Mouse (Mus musculus) frontal cortex, adult 2 months (tissue): ENCODE results near the gene Stk38. TPM values are rescaled to one million over a fixed set of nuclear protein-coding genes. Genes with fewer than 3 reads are reported as not detected.
"Not testable (repeated sequence)": the region's sequence is repeated elsewhere in the genome, so short reads cannot be mapped to it uniquely, and the experiment has no call there.

Experiments
- DNase-seq, 2 experiments: peaks; one replicate each; pipeline ENCODE4 v3.0.0; 2022; ENCODE audit warnings: low spot score in 1 of 2; ENCODE audit errors: extremely low spot score in 1 of 2
- polyA plus RNA-seq: library from polyadenylated mRNA; depleted of rRNA; stranded (reverse); fragments of >200 nt; gene quantifications from 2 replicates; pipeline ENCODE4 v1.2.3, GENCODE M21; 2012

Gene Stk38
- polyA plus RNA-seq, 1 experiment: 86.2 TPM

- no peak for DNase-seq
Measured at GRCm38 (mm10) chr17:29014235-29014634, 6.4 kb upstream of the Stk38 start.

GRCm38 (mm10) chr17:29009181-29009580 lies 1.4 kb upstream of the Stk38 start:
- no peak for DNase-seq

GRCm38 (mm10) chr17:29008326-29008650 lies 493 bp upstream of the Stk38 start:
- DNase-seq: no peak

GRCm38 (mm10) chr17:29007243-29007640 lies 553 bp downstream of the Stk38 start:
- DNase-seq: no peak

GRCm38 (mm10) chr17:29006812-29007211 lies 983 bp downstream of the Stk38 start:
- DNase-seq: no peak

- DNase-seq: no peak
Measured at GRCm38 (mm10) chr17:29005002-29005401, 2.8 kb downstream of the Stk38 start.

- DNase-seq: no peak
Measured at GRCm38 (mm10) chr17:29003740-29004139, 4.1 kb downstream of the Stk38 start.

- no peak for DNase-seq
Measured at GRCm38 (mm10) chr17:29000465-29000864, 7.3 kb downstream of the Stk38 start.

- no peak for DNase-seq
Measured at GRCm38 (mm10) chr17:28994615-28995014, 13.2 kb downstream of the Stk38 start.

- DNase-seq: not testable (repeated sequence)
Measured at GRCm38 (mm10) chr17:28993004-28993403, 14.8 kb downstream of the Stk38 start.

- DNase-seq: peak in 1 of 2 experiments; percentile 63
Measured at GRCm38 (mm10) chr17:28992105-28992504, 15.7 kb downstream of the Stk38 start.

GRCm38 (mm10) chr17:28991286-28991685 lies 16.5 kb downstream of the Stk38 start:
- no peak for DNase-seq

- DNase-seq: no peak
Measured at GRCm38 (mm10) chr17:28990060-28990459, 17.7 kb downstream of the Stk38 start.

GRCm38 (mm10) chr17:28988996-28989395 lies 18.8 kb downstream of the Stk38 start:
- DNase-seq: no peak

- DNase-seq: no peak
Measured at GRCm38 (mm10) chr17:28988291-28988690, 19.5 kb downstream of the Stk38 start.

- peak in 1 of 2 experiments; percentile 54 for DNase-seq
Measured at GRCm38 (mm10) chr17:28987713-28988112, 20.1 kb downstream of the Stk38 start.

GRCm38 (mm10) chr17:28986833-28987232 lies 21.0 kb downstream of the Stk38 start:
- peak in 1 of 2 experiments; percentile 25 for DNase-seq

GRCm38 (mm10) chr17:28984724-28985420 lies 22.9 kb downstream of the Stk38 start:
- no peak for DNase-seq

GRCm38 (mm10) chr17:28982591-28982990 lies 25.2 kb downstream of the Stk38 start:
- DNase-seq: no peak

- DNase-seq: no peak
Measured at GRCm38 (mm10) chr17:28981081-28981480, 26.7 kb downstream of the Stk38 start.

- no peak for DNase-seq
Measured at GRCm38 (mm10) chr17:28979091-28979490, 28.7 kb downstream of the Stk38 start.

GRCm38 (mm10) chr17:28970122-28970521 lies 37.7 kb downstream of the Stk38 start:
- DNase-seq: no peak
